Comparison of ENCODE assay signal across 8 mouse cellular contexts in the genomic region with DNA sequence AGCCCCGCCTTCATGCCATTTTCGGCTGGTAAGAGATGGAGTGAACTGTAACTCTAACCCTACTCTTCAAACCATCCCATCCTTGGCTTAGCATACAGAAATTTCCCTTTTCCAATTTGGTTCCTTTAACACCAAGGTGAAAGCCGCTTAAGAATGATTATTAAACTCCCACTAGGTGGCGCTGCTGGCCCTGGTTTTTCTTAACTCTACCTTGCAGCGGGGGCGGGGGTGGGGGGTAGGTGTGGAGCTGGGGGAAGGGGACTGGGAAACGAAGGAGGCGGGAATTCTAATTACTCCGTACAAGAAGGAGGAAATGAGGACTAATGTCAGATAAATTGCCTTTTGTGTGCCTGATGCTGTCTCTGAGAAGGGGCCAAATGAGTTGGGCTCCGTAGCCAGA. TPM values are rescaled to one million over a fixed set of nuclear protein-coding genes. Genes with fewer than 3 reads are reported as not detected.
DNase-seq lines count a peak whose midpoint lies in the region; ATAC-seq lines count a peak whose summit lies in the region.
"Had no signal": no experiment of that assay in that cellular context is flagged by ENCODE, and none has a peak within 500 bp of the region (broad histone marks: within the 10 kb centered on the region; RNA-seq: fewer than 3 reads in every experiment).

No protein-coding gene starts in this region.

- no peak overlapping the region for H3K9ac ChIP-seq in midbrain, embryonic 11.5 days (ENCODE audit: low read length)
- H3K9ac ChIP-seq in midbrain, embryonic 13.5 days (replicated peaks) = no peak overlapping the region
- H3K9ac ChIP-seq in limb, embryonic 11.5 days (ENCODE audit: low read length) = no peak overlapping the region
- H3K9ac ChIP-seq: heart, embryonic 15.5 days had no signal

- no peak overlapping the region for H3K4me3 ChIP-seq in midbrain, embryonic 11.5 days (ENCODE audit: low read depth, low read length)
- no peak overlapping the region for H3K4me3 ChIP-seq in midbrain, embryonic 13.5 days (replicated peaks)
- H3K4me3 ChIP-seq in limb, embryonic 11.5 days (ENCODE audit: low read depth, low read length) = no peak overlapping the region
- H3K4me3 ChIP-seq: heart, embryonic 15.5 days had no signal

- no peaks in the 10 kb centered on the region for H3K27me3 ChIP-seq in midbrain, embryonic 11.5 days (ENCODE audit: control insufficient read depth, insufficient read depth, low read length)
- H3K27me3 ChIP-seq in midbrain, embryonic 13.5 days = no peaks in the 10 kb centered on the region
- no peaks in the 10 kb centered on the region for H3K27me3 ChIP-seq in limb, embryonic 11.5 days (ENCODE audit: control insufficient read depth, insufficient read depth, low read length)
- H3K27me3 ChIP-seq: heart, embryonic 15.5 days had no signal

- DNase-seq in midbrain, embryonic 11.5 days (ENCODE audit: low spot score, missing footprints) = peak; percentile 92
- DNase-seq in adipocyte (ENCODE audit: low spot score) = peak; percentile 55
- peak; percentile 85 to 90 for DNase-seq in cerebellum, postnatal 14 days
- peak; percentile 70 for DNase-seq in heart, postnatal 4 days
- peak; percentile 73 for DNase-seq in limb, embryonic 11.5 days (ENCODE audit: low spot score)
- peak; percentile 30 for DNase-seq in skeletal muscle tissue, adult 2 months (ENCODE audit: low read depth, low spot score)

- no peaks in the 10 kb centered on the region for H3K4me1 ChIP-seq in midbrain, embryonic 11.5 days (ENCODE audit: control insufficient read depth, insufficient read depth, low read length)
- H3K4me1 ChIP-seq in midbrain, embryonic 13.5 days (replicated peaks) = no peaks in the 10 kb centered on the region
- no peaks in the 10 kb centered on the region for H3K4me1 ChIP-seq in limb, embryonic 11.5 days (ENCODE audit: control insufficient read depth, insufficient read depth, low read length)

- H3K36me3 ChIP-seq in midbrain, embryonic 11.5 days (ENCODE audit: control insufficient read depth, insufficient read depth, low read length) = no peaks in the 10 kb centered on the region
- no peaks in the 10 kb centered on the region for H3K36me3 ChIP-seq in midbrain, embryonic 13.5 days
- H3K36me3 ChIP-seq in limb, embryonic 11.5 days (ENCODE audit: control insufficient read depth, insufficient read depth, low read length) = no peaks in the 10 kb centered on the region
- H3K36me3 ChIP-seq: heart, embryonic 15.5 days had no signal

- ATAC-seq in midbrain, embryonic 11.5 days (ENCODE audit: low FRiP score) = no peak
- no peak for ATAC-seq in midbrain, embryonic 13.5 days
- no peak for ATAC-seq in limb, embryonic 11.5 days (ENCODE audit: insufficient number of reproducible peaks, low FRiP score, low TSS enrichment, low read depth)

- H3K27ac ChIP-seq in midbrain, embryonic 11.5 days (ENCODE audit: low read depth, low read length) = no peak overlapping the region
- no peak overlapping the region for H3K27ac ChIP-seq in midbrain, embryonic 13.5 days
- no peak overlapping the region for H3K27ac ChIP-seq in limb, embryonic 11.5 days (replicated peaks; ENCODE audit: low read depth, low read length)
- H3K27ac ChIP-seq: heart, embryonic 15.5 days had no signal

- no peak overlapping the region for H3K4me2 ChIP-seq in midbrain, embryonic 11.5 days
- no peak overlapping the region for H3K4me2 ChIP-seq in midbrain, embryonic 13.5 days (replicated peaks)
- H3K4me2 ChIP-seq in limb, embryonic 11.5 days (ENCODE audit: low read depth, severe bottlenecking) = no peak overlapping the region
- H3K4me2 ChIP-seq: heart, embryonic 15.5 days had no signal

- H3K9me3 ChIP-seq in midbrain, embryonic 11.5 days (ENCODE audit: control insufficient read depth, low read length) = no peaks in the 10 kb centered on the region; the same call in none of the 2 replicates
- no peaks in the 10 kb centered on the region for H3K9me3 ChIP-seq in midbrain, embryonic 13.5 days
- H3K9me3 ChIP-seq in limb, embryonic 11.5 days (ENCODE audit: control insufficient read depth, low read length) = no peaks in the 10 kb centered on the region; the same call in 1 of the 2 replicates
- H3K9me3 ChIP-seq: heart, embryonic 15.5 days had no signal

- 18% methylated on average over 10 of the region's 10 CpGs for WGBS in midbrain, embryonic 11.5 days
- 19% methylated on average over 10 of the region's 10 CpGs for WGBS in midbrain, embryonic 13.5 days
- 11% methylated on average over 10 of the region's 10 CpGs for WGBS in limb, embryonic 11.5 days

RNA-seq across cellular contexts. Expression of a gene that starts 12.9 kb away (rescaled TPM):
- polyA plus RNA-seq in midbrain, embryonic 11.5 days (2014; fragmentation: Nextera tagmentation; extraction: Ambion mirVana) = not detected in 2 replicates
- not detected in 2 replicates for polyA plus RNA-seq in midbrain, embryonic 13.5 days (2015; fragmentation: Nextera tagmentation; extraction: Ambion mirVana)
- total RNA-seq in heart, postnatal 4 days (2021) = not detected
- polyA plus RNA-seq in limb, embryonic 11.5 days (2014; fragmentation: Nextera tagmentation; extraction: Ambion mirVana) = not detected in 2 replicates

RNA-seq across cellular contexts. Expression of a gene that starts 20.9 kb away (rescaled TPM):
- polyA plus RNA-seq in midbrain, embryonic 11.5 days (2014; fragmentation: Nextera tagmentation; extraction: Ambion mirVana) = 0.11 and 0.19 TPM in 2 replicates
- polyA plus RNA-seq in midbrain, embryonic 13.5 days (2015; fragmentation: Nextera tagmentation; extraction: Ambion mirVana) = 0.22 TPM in 1 of 2 replicates, not detected in the other
- not detected for total RNA-seq in heart, postnatal 4 days (2021)
- 0.09 TPM in 1 of 2 replicates, not detected in the other for polyA plus RNA-seq in limb, embryonic 11.5 days (2014; fragmentation: Nextera tagmentation; extraction: Ambion mirVana)
- polyA plus RNA-seq: heart, embryonic 15.5 days had no signal

RNA-seq across cellular contexts. Expression of a gene that starts 34.0 kb away (rescaled TPM):
- polyA plus RNA-seq in midbrain, embryonic 11.5 days (2014; fragmentation: Nextera tagmentation; extraction: Ambion mirVana) = 36.4 and 43.5 TPM in 2 replicates
- 87.0 and 101 TPM in 2 replicates for polyA plus RNA-seq in midbrain, embryonic 13.5 days (2015; fragmentation: Nextera tagmentation; extraction: Ambion mirVana)
- 10 to 100 TPM; 57.0 to 59.0 TPM for total RNA-seq in heart, postnatal 4 days (2021)
- 49.3 and 52.3 TPM in 2 replicates for polyA plus RNA-seq in limb, embryonic 11.5 days (2014; fragmentation: Nextera tagmentation; extraction: Ambion mirVana)

RNA-seq across cellular contexts. Expression of a gene that starts 46.1 kb away (rescaled TPM):
- polyA plus RNA-seq in midbrain, embryonic 11.5 days (2014; fragmentation: Nextera tagmentation; extraction: Ambion mirVana) = 57.4 and 59.1 TPM in 2 replicates
- polyA plus RNA-seq in midbrain, embryonic 13.5 days (2015; fragmentation: Nextera tagmentation; extraction: Ambion mirVana) = 104 and 110 TPM in 2 replicates
- 10 to 100 TPM; 24.7 to 27.8 TPM for total RNA-seq in heart, postnatal 4 days (2021)
- 51.6 and 55.1 TPM in 2 replicates for polyA plus RNA-seq in limb, embryonic 11.5 days (2014; fragmentation: Nextera tagmentation; extraction: Ambion mirVana)

RNA-seq across cellular contexts. Expression of a gene that starts 48.3 kb away (rescaled TPM):
- polyA plus RNA-seq in midbrain, embryonic 11.5 days (2014; fragmentation: Nextera tagmentation; extraction: Ambion mirVana) = not detected in 2 replicates
- polyA plus RNA-seq in midbrain, embryonic 13.5 days (2015; fragmentation: Nextera tagmentation; extraction: Ambion mirVana) = 0.36 TPM in 1 of 2 replicates, not detected in the other
- total RNA-seq in heart, postnatal 4 days (2021) = not detected
- 0.48 TPM in 1 of 2 replicates, not detected in the other for polyA plus RNA-seq in limb, embryonic 11.5 days (2014; fragmentation: Nextera tagmentation; extraction: Ambion mirVana)
- polyA plus RNA-seq: heart, embryonic 15.5 days had no signal

Comparison
In these comparisons a context has a peak if more than half of its experiments do, and no peak if none do; other contexts are left out.
1. DNase-seq: peak in every context shown above with its lines; median percentile 92 in midbrain, embryonic 11.5 days; 88 in cerebellum, postnatal 14 days; 73 in limb, embryonic 11.5 days; 70 in heart, postnatal 4 days; 55 in adipocyte; 30 in skeletal muscle tissue, adult 2 months.